Mouse (Mus musculus): ENCODE data around the gene Cldn6. TPM values are rescaled to one million over a fixed set of nuclear protein-coding genes. Genes with fewer than 3 reads are reported as not detected.

The Cldn6 gene
- polyA plus RNA-seq, 1 experiment from 2014 or later = 2.3 TPM

DNA sequence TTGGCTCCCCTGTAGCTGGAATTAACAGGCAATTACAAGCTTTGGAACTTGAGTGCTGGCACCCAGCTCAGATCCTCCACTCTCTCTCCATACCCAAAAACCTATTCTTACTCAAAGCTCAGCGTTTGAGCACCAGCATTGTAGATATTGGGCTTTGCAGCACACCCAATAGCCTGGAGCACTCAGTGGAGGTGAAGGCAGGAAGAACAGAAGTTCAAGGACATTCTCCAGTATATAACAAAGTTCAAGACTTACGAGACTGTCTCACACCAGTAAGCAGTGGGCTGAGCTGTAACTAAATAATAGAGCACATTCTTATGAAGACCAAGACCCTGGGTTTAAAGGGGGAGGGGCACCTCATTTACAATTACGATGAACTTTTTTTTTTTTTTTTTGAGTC is 6.3 kb upstream of the Cldn6 start:
- Histone ChIP-seq H3K9me3 (ENCODE audit: control insufficient read depth, low read length) (no peaks in the 10 kb centered on the region), H3K4me1 (ENCODE audit: control insufficient read depth, insufficient read depth, low read length) (peaks cover 21% of the 10 kb centered on the region), H3K36me3 (ENCODE audit: control insufficient read depth, insufficient read depth, low read length) (no peaks in the 10 kb centered on the region; the same call in 1 of the 2 replicates), H3K4me2 (peak overlapping the region; percentile 81; the same call in 1 of the 2 replicates), H3K27ac (ENCODE audit: low read depth, low read length) (no peak overlapping the region), H3K27me3 (ENCODE audit: control insufficient read depth, insufficient read depth, low read length) (peaks cover 21% of the 10 kb centered on the region), H3K9ac (ENCODE audit: low read length) (no peak overlapping the region), H3K4me3 (ENCODE audit: low read depth, low read length) (peak overlapping the region; percentile 62; the same call in 1 of the 2 replicates)
- no peak for ATAC-seq (ENCODE audit: low FRiP score)
- DNase-seq (ENCODE audit: low spot score, missing footprints) = no peak
- WGBS = 71% methylated on average over 3 of the region's 3 CpGs

- peak; percentile 92 for ATAC-seq (ENCODE audit: low FRiP score)
- peak; percentile 98 for DNase-seq (ENCODE audit: low spot score, missing footprints)
- Histone ChIP-seq H3K27me3 (ENCODE audit: control insufficient read depth, insufficient read depth, low read length) (peaks cover 24% of the 10 kb centered on the region), H3K9me3 (ENCODE audit: control insufficient read depth, low read length) (no peaks in the 10 kb centered on the region), H3K9ac (ENCODE audit: low read length) (peak within 1 kb of the TSS; percentile 70), H3K27ac (ENCODE audit: low read depth, low read length) (no peak within 1 kb of the TSS), H3K4me1 (ENCODE audit: control insufficient read depth, insufficient read depth, low read length) (peaks cover 21% of the 10 kb centered on the region), H3K4me3 (ENCODE audit: low read depth, low read length) (peak within 1 kb of the TSS; percentile 62), H3K4me2 (peak within 1 kb of the TSS; percentile 81), H3K36me3 (ENCODE audit: control insufficient read depth, insufficient read depth, low read length) (no peaks in the 10 kb centered on the region; the same call in 1 of the 2 replicates)
- WGBS = under 1% methylated on average over 45 of the region's 45 CpGs
Measured at GRCm38 (mm10) chr17:23673424-23674073, 5.5 kb upstream of the Cldn6 start, which contains the start of the genes Hcfc1r1 and Thoc6. Gene Hcfc1r1 (plus strand): TSS chr17:23673596. Gene Thoc6 (minus strand): TSS chr17:23673882.

- peak overlapping the region; percentile 70 for H3K9ac ChIP-seq (ENCODE audit: low read length)
- ATAC-seq (ENCODE audit: low FRiP score) (0 out of 2 replicates have a peak, but pooled peaks have one; percentile 1), DNase-seq (ENCODE audit: low spot score, missing footprints) (no peak)
- H3K36me3 ChIP-seq (ENCODE audit: control insufficient read depth, insufficient read depth, low read length) = no peaks in the 10 kb centered on the region
- WGBS = 44% methylated on average over 9 of the region's 9 CpGs
- H3K27ac ChIP-seq (ENCODE audit: low read depth, low read length) = no peak overlapping the region
- H3K4me1 ChIP-seq (ENCODE audit: control insufficient read depth, insufficient read depth, low read length) = peaks cover 22% of the 10 kb centered on the region
- peak overlapping the region; percentile 81 for H3K4me2 ChIP-seq
- peak overlapping the region; percentile 62 for H3K4me3 ChIP-seq (ENCODE audit: low read depth, low read length)
- no peaks in the 10 kb centered on the region for H3K9me3 ChIP-seq (ENCODE audit: control insufficient read depth, low read length)
- peaks cover 33% of the 10 kb centered on the region for H3K27me3 ChIP-seq (ENCODE audit: control insufficient read depth, insufficient read depth, low read length)
Measured at GRCm38 (mm10) chr17:23674271-23674952, 4.6 kb upstream of the Cldn6 start.

DNA sequence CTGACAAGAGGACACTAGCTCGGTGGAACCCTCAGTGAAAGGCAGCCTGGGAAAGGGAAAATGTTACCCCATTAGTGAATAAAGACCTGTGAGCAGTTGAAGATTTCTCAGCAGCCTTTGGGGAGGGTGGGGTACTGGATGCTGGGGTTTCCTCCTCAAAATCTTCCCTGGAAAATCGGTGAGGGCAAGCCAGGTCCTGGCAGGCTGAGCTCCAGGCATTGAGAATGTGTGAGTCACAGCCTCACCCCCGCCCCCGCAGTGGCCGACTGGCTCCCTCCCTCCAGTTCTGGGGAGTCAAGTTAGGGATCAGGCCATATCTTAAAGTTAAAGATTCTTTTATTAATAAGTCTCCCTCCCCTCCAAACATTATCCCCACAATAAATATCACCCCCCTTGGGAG is 3.9 kb upstream of the Cldn6 start:
- ATAC-seq (ENCODE audit: low FRiP score) (no peak), DNase-seq (ENCODE audit: low spot score, missing footprints) (peak; percentile 81)
- Histone ChIP-seq H3K27me3 (ENCODE audit: control insufficient read depth, insufficient read depth, low read length) (peaks cover 40% of the 10 kb centered on the region), H3K4me3 (ENCODE audit: low read depth, low read length) (no peak overlapping the region), H3K9me3 (ENCODE audit: control insufficient read depth, low read length) (no peaks in the 10 kb centered on the region), H3K4me2 (no peak overlapping the region), H3K9ac (ENCODE audit: low read length) (no peak overlapping the region), H3K4me1 (ENCODE audit: control insufficient read depth, insufficient read depth, low read length) (peaks cover 24% of the 10 kb centered on the region), H3K36me3 (ENCODE audit: control insufficient read depth, insufficient read depth, low read length) (no peaks in the 10 kb centered on the region), H3K27ac (ENCODE audit: low read depth, low read length) (no peak overlapping the region)
- whole genome bisulfite sequencing = 43% methylated on average over 5 of the region's 5 CpGs

DNA sequence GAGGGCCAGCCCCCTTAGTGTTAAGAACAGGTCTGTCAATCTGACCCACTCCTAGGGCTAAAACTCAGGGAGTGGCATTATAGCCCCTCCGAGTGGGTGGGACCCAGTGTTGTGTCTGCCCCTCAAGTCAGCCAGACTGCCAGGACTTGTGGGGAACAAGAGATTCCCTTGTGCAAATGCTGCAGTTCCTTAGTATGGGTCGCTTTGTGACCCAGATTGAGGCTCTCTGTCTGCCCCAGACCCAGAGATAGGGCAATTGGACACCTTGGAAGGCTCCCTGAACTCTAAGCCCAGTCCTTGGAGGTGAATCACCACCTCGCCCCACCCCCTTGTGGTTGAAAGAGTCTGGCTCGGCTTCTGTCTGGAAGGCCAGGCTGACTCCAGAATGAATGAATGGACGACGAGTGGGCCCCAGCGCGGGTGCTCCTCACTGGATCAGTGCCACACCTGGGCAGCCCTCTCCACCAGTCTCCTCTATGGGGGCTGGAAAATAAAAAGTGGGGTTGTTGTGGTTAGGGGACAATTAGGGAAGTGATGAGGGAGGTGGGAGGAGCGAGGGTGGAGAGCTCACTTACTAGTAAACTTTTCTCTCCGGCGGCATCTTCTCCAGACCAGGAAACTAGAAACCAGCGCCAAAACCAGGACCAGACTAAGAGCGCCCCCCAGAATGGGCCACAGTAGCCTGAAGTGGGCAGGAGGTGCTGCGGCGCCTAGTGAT is 3.3 kb upstream of the Cldn6 start:
- 11% methylated on average over 15 of the region's 15 CpGs for WGBS
- ATAC-seq (ENCODE audit: low FRiP score) = no peak
- Histone ChIP-seq H3K4me2 (peak overlapping the region; percentile 94; the same call in 1 of the 2 replicates), H3K9ac (ENCODE audit: low read length) (no peak overlapping the region), H3K36me3 (ENCODE audit: control insufficient read depth, insufficient read depth, low read length) (no peaks in the 10 kb centered on the region), H3K27ac (ENCODE audit: low read depth, low read length) (no peak overlapping the region), H3K9me3 (ENCODE audit: control insufficient read depth, low read length) (no peaks in the 10 kb centered on the region), H3K27me3 (ENCODE audit: control insufficient read depth, insufficient read depth, low read length) (peaks cover 46% of the 10 kb centered on the region), H3K4me3 (ENCODE audit: low read depth, low read length) (no peak overlapping the region), H3K4me1 (ENCODE audit: control insufficient read depth, insufficient read depth, low read length) (peaks cover 24% of the 10 kb centered on the region)
- peak; percentile 88 for DNase-seq (ENCODE audit: low spot score, missing footprints)

DNA sequence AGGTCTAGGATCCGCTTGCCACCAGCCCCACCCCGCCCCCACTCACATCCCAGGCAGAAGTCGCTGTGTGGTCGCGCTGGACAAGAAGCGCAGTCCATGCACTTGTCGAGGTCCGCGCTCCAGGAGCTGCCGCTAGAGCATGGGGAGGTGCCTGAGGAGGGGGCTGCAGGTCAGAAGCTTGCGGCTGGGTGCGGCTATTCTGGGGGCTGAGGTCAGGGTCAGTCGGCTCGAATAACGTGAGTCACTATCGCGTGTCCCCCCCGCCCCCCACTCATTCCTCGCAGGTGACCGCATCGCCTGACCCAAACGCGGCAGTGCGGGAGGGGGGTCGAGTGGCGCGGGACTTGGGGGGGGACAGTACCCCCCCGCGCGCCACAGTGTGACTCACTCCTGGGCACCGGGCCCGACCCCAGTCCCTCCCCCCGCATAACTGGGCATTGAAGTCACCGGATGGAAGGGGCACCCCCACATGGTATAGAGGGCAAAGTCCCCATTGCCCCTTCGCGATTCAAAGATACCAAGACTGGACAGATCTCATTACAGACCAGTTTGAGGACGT is 2.5 kb upstream of the Cldn6 start:
- peak overlapping the region; percentile 48 for H3K4me3 ChIP-seq (ENCODE audit: low read depth, low read length)
- under 1% methylated on average over 34 of the region's 37 CpGs for WGBS
- peaks cover 54% of the 10 kb centered on the region for H3K27me3 ChIP-seq (ENCODE audit: control insufficient read depth, insufficient read depth, low read length)
- peak overlapping the region; percentile 94 for H3K4me2 ChIP-seq
- H3K27ac ChIP-seq (ENCODE audit: low read depth, low read length) = no peak overlapping the region
- ATAC-seq (ENCODE audit: low FRiP score) (no peak), DNase-seq (ENCODE audit: low spot score, missing footprints) (no peak)
- peak overlapping the region; percentile 59 for H3K9ac ChIP-seq (ENCODE audit: low read length)
- H3K9me3 ChIP-seq (ENCODE audit: control insufficient read depth, low read length) = no peaks in the 10 kb centered on the region
- H3K4me1 ChIP-seq (ENCODE audit: control insufficient read depth, insufficient read depth, low read length) = peaks cover 24% of the 10 kb centered on the region
- H3K36me3 ChIP-seq (ENCODE audit: control insufficient read depth, insufficient read depth, low read length) = no peaks in the 10 kb centered on the region

GRCm38 (mm10) chr17:23677236-23677679 is 1.8 kb upstream of the Cldn6 start, which contains the start of gene Tnfrsf12a:
Gene Tnfrsf12a (minus strand): TSS chr17:23677468.
- Histone ChIP-seq H3K36me3 (ENCODE audit: control insufficient read depth, insufficient read depth, low read length) (no peaks in the 10 kb centered on the region), H3K4me3 (ENCODE audit: low read depth, low read length) (peak within 1 kb of the TSS; percentile 48), H3K9me3 (ENCODE audit: control insufficient read depth, low read length) (no peaks in the 10 kb centered on the region), H3K27me3 (ENCODE audit: control insufficient read depth, insufficient read depth, low read length) (peaks cover 59% of the 10 kb centered on the region), H3K4me2 (peak within 1 kb of the TSS; percentile 94), H3K9ac (ENCODE audit: low read length) (peak within 1 kb of the TSS; percentile 59), H3K27ac (ENCODE audit: low read depth, low read length) (no peak within 1 kb of the TSS), H3K4me1 (ENCODE audit: control insufficient read depth, insufficient read depth, low read length) (peaks cover 24% of the 10 kb centered on the region)
- peak; percentile 98 for DNase-seq (ENCODE audit: low spot score, missing footprints)
- peak; percentile 39 for ATAC-seq (ENCODE audit: low FRiP score)
- under 1% methylated on average over 34 of the region's 34 CpGs for WGBS

GRCm38 (mm10) chr17:23680336-23680735 is 1.3 kb downstream of the Cldn6 start:
- no peak for ATAC-seq (ENCODE audit: low FRiP score)
- Histone ChIP-seq H3K4me2 (no peak overlapping the region), H3K4me3 (ENCODE audit: low read depth, low read length) (no peak overlapping the region), H3K36me3 (ENCODE audit: control insufficient read depth, insufficient read depth, low read length) (no peaks in the 10 kb centered on the region), H3K27me3 (ENCODE audit: control insufficient read depth, insufficient read depth, low read length) (peaks cover 70% of the 10 kb centered on the region), H3K4me1 (ENCODE audit: control insufficient read depth, insufficient read depth, low read length) (peaks cover 25% of the 10 kb centered on the region), H3K9me3 (ENCODE audit: control insufficient read depth, low read length) (no peaks in the 10 kb centered on the region), H3K27ac (ENCODE audit: low read depth, low read length) (no peak overlapping the region), H3K9ac (ENCODE audit: low read length) (no peak overlapping the region)
- DNase-seq (ENCODE audit: low spot score, missing footprints) = peak; percentile 33
- whole genome bisulfite sequencing = 77% methylated on average over 9 of the region's 9 CpGs
